15 mouse cellular contexts compared by ENCODE assay signal in genomic region chr15:56896553-56896952, GRCm38 (mm10).
"Had no signal": no experiment of that assay in that cellular context is flagged by ENCODE, and none has a peak within 500 bp of the region (broad histone marks: within the 10 kb centered on the region; RNA-seq: fewer than 3 reads in every experiment).

No protein-coding gene starts in this region.

- H3K27me3 ChIP-seq: liver, embryonic 13.5 days; megakaryocyte, embryonic 14.5 days; midbrain, embryonic 13.5 days; stomach, embryonic 15.5 days had no signal

- H3K9me3 ChIP-seq: liver, embryonic 13.5 days; midbrain, embryonic 10.5 days; midbrain, embryonic 13.5 days; stomach, embryonic 15.5 days had no signal

- H3K4me1 ChIP-seq: liver, embryonic 13.5 days; megakaryocyte, embryonic 14.5 days; midbrain, embryonic 10.5 days; midbrain, embryonic 13.5 days; stomach, embryonic 15.5 days had no signal

- H3K27ac ChIP-seq: left cerebral cortex, adult 2 months; liver, embryonic 13.5 days; midbrain, embryonic 10.5 days; midbrain, embryonic 13.5 days; stomach, embryonic 15.5 days had no signal

- H3K4me2 ChIP-seq: liver, embryonic 13.5 days; midbrain, embryonic 13.5 days; stomach, embryonic 15.5 days had no signal

- ATAC-seq: lung, postnatal 0 days; midbrain, embryonic 13.5 days; midbrain, embryonic 16.5 days had no signal

- H3K4me3 ChIP-seq: left cerebral cortex, adult 2 months; liver, embryonic 13.5 days; megakaryocyte, embryonic 14.5 days; midbrain, embryonic 10.5 days; midbrain, embryonic 13.5 days; stomach, embryonic 15.5 days had no signal

- DNase-seq: kidney, adult 18-20 months; kidney, adult 9 months; kidney, postnatal 10 days; kidney, postnatal 36 days; layer of hippocampus, postnatal 36 days; liver, embryonic 13.5 days; lung, adult 2 months; thymus, postnatal 25 days had no signal

- H3K36me3 ChIP-seq: liver, embryonic 13.5 days; midbrain, embryonic 10.5 days; midbrain, embryonic 13.5 days; stomach, embryonic 15.5 days had no signal

- H3K9ac ChIP-seq: liver, embryonic 13.5 days; midbrain, embryonic 13.5 days; stomach, embryonic 15.5 days had no signal
